ENCODE assay signal across 8 mouse cellular contexts in genomic region chr4:43010161-43011038, GRCm38 (mm10). TPM values are rescaled to one million over a fixed set of nuclear protein-coding genes. Genes with fewer than 3 reads are reported as not detected.
DNase-seq lines count a peak whose midpoint lies in the region; ATAC-seq lines count a peak whose summit lies in the region.

Gene Fancg, minus strand, starts transcription at chr4:43010506.

- no peaks in the 10 kb centered on the region for H3K36me3 ChIP-seq in hindbrain, embryonic 12.5 days

- H3K4me1 ChIP-seq in hindbrain, embryonic 12.5 days: peaks cover 13% of the 10 kb centered on the region

- H3K27ac ChIP-seq in hindbrain, embryonic 12.5 days: no peak within 1 kb of the TSS

- no peaks in the 10 kb centered on the region for H3K27me3 ChIP-seq in hindbrain, embryonic 12.5 days

- no peaks in the 10 kb centered on the region for H3K9me3 ChIP-seq in hindbrain, embryonic 12.5 days (replicated peaks)

- peak; percentile 92 for ATAC-seq in hindbrain, embryonic 12.5 days (ENCODE audit: low FRiP score)

- peak; percentile 72 for DNase-seq in T-cell, adult 2 months (ENCODE audit: low spot score)
- peak; percentile 86 to 89 for DNase-seq in cerebellum, postnatal 14 days
- DNase-seq in frontal cortex, postnatal 14 days (ENCODE audit: low spot score in 2 of 2): peak; percentile 68 to 82
- DNase-seq in layer of hippocampus, postnatal 14 days (ENCODE audit: low spot score in 2 of 2): peak; percentile 78 to 85
- peak; percentile 83 for DNase-seq in lung, postnatal 14 days
- DNase-seq in ovary, postnatal 36 days (ENCODE audit: low spot score): peak; percentile 83
- DNase-seq in thymus, postnatal 25 days: peak; percentile 87

- under 1% methylated on average over 37 of the region's 37 CpGs for WGBS in hindbrain, embryonic 12.5 days

- H3K4me2 ChIP-seq in hindbrain, embryonic 12.5 days (replicated peaks): peak within 1 kb of the TSS; percentile 80

- peak within 1 kb of the TSS; percentile 70 for H3K9ac ChIP-seq in hindbrain, embryonic 12.5 days

- peak within 1 kb of the TSS; percentile 75 for H3K4me3 ChIP-seq in hindbrain, embryonic 12.5 days

RNA-seq across cellular contexts. Expression of gene Fancg, which starts in this region (rescaled TPM):
- polyA plus RNA-seq in hindbrain, embryonic 12.5 days (2016; fragmentation: Nextera tagmentation; extraction: Ambion mirVana): 20.5 and 21.6 TPM in 2 replicates
- 10 to 100 TPM in 1 of 2 experiments, 1 to 10 TPM in 1; 9.9 to 11.6 TPM for total RNA-seq in layer of hippocampus, postnatal 14 days (2021)
